Mouse (Mus musculus): ENCODE results near the gene Bcl2l11. TPM values are rescaled to one million over a fixed set of nuclear protein-coding genes. Genes with fewer than 3 reads are reported as not detected.

Gene Bcl2l11
- total and polyA plus RNA-seq, 2 experiments from 2014 or later: 6.7 to 11.2 TPM

GRCm38 (mm10) chr2:128172266-128172665 lies 46.4 kb downstream of the Bcl2l11 start:
- DNase-seq: no peak
- no peak for ATAC-seq
- Histone ChIP-seq H3K9ac (no peak overlapping the region), H3K27ac (ENCODE audit: low read depth, low read length) (no peak overlapping the region), H3K4me3 (ENCODE audit: low read depth, low read length) (no peak overlapping the region), H3K27me3 (ENCODE audit: insufficient read depth, low read length) (no peaks in the 10 kb centered on the region), H3K4me1 (ENCODE audit: insufficient read depth) (no peaks in the 10 kb centered on the region), H3K9me3 (ENCODE audit: low read length) (no peaks in the 10 kb centered on the region), H3K36me3 (ENCODE audit: insufficient read depth) (no peaks in the 10 kb centered on the region), H3K4me2 (ENCODE audit: low read depth) (no peak overlapping the region)
- 84% methylated on average over 5 of the region's 5 CpGs for WGBS
- TF ChIP-seq CTCF (IDR thresholded peaks at IDR 0.05; ENCODE audit: low read depth): no peak

GRCm38 (mm10) chr2:128174176-128174575 lies 48.3 kb downstream of the Bcl2l11 start:
- 77% methylated on average over 5 of the region's 5 CpGs for WGBS
- no peak for DNase-seq
- Histone ChIP-seq H3K4me1 (ENCODE audit: insufficient read depth) (no peaks in the 10 kb centered on the region), H3K9ac (no peak overlapping the region), H3K27ac (ENCODE audit: low read depth, low read length) (no peak overlapping the region), H3K27me3 (ENCODE audit: insufficient read depth, low read length) (no peaks in the 10 kb centered on the region), H3K9me3 (ENCODE audit: low read length) (no peaks in the 10 kb centered on the region), H3K36me3 (ENCODE audit: insufficient read depth) (no peaks in the 10 kb centered on the region), H3K4me2 (ENCODE audit: low read depth) (no peak overlapping the region), H3K4me3 (ENCODE audit: low read depth, low read length) (no peak overlapping the region)
- no peak for ATAC-seq
- TF ChIP-seq CTCF (IDR thresholded peaks at IDR 0.05; ENCODE audit: low read depth): no peak

DNA sequence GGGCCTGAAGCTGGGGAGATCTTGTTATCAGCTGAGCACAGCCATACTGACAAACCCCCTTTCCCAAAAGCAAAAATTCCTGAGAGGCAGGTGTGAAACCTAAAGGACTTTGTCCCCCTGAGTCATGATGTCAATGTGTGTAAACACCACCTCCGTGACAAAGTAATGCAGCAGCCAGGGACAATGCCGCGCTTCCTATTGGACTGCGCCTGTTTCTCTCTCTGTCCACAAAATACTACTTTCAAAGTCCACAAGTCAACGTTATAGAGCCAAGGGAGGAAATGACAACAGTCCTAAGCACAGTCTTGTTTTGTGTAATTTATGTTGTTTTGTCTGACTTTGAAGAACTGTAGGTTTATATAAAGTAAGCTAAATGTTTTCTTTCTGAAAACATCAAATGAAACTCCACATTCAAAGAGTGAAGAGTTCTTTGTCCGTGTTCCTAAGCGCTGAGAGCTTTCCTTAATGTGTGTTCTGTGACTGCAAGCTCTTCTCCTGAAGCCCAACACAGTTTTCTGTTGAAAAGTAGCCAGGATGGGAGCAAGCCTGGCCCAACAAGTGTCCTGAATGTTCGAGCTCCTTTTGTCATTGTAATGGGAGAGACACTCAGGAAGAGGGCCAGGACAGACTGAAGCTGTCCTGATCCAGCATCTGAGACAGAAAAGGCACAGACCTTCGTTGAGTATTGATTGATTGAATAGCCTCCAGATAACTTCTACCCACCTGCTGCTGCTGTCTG lies 48.9 kb downstream of the Bcl2l11 start:
- no peak overlapping the region for H3K4me2 ChIP-seq (ENCODE audit: low read depth)
- ATAC-seq: no peak
- WGBS: 64% methylated on average over 9 of the region's 9 CpGs

GRCm38 (mm10) chr2:128175625-128176024 lies 49.8 kb downstream of the Bcl2l11 start:
- Histone ChIP-seq H3K4me3 (ENCODE audit: low read depth, low read length) (no peak overlapping the region), H3K4me2 (ENCODE audit: low read depth) (no peak overlapping the region), H3K4me1 (ENCODE audit: insufficient read depth) (no peaks in the 10 kb centered on the region), H3K36me3 (ENCODE audit: insufficient read depth) (no peaks in the 10 kb centered on the region), H3K9me3 (ENCODE audit: low read length) (no peaks in the 10 kb centered on the region), H3K27ac (ENCODE audit: low read depth, low read length) (no peak overlapping the region), H3K27me3 (ENCODE audit: insufficient read depth, low read length) (no peaks in the 10 kb centered on the region), H3K9ac (no peak overlapping the region)
- DNase-seq: no peak
- WGBS: 95% methylated on average over 6 of the region's 6 CpGs
- TF ChIP-seq CTCF (IDR thresholded peaks at IDR 0.05; ENCODE audit: low read depth): no peak
- ATAC-seq: no peak

More for the DNA sequence above, 48.9 kb downstream of the Bcl2l11 start:
- H3K36me3 ChIP-seq (ENCODE audit: insufficient read depth): no peaks in the 10 kb centered on the region
- no peaks in the 10 kb centered on the region for H3K4me1 ChIP-seq (ENCODE audit: insufficient read depth)
- no peak overlapping the region for H3K9ac ChIP-seq
- no peak for DNase-seq
- no peaks in the 10 kb centered on the region for H3K9me3 ChIP-seq (ENCODE audit: low read length)
- H3K4me3 ChIP-seq (ENCODE audit: low read depth, low read length): no peak overlapping the region
- H3K27ac ChIP-seq (ENCODE audit: low read depth, low read length): no peak overlapping the region
- H3K27me3 ChIP-seq (ENCODE audit: insufficient read depth, low read length): no peaks in the 10 kb centered on the region
- no peak for TF ChIP-seq CTCF (IDR thresholded peaks at IDR 0.05; ENCODE audit: low read depth)

DNA sequence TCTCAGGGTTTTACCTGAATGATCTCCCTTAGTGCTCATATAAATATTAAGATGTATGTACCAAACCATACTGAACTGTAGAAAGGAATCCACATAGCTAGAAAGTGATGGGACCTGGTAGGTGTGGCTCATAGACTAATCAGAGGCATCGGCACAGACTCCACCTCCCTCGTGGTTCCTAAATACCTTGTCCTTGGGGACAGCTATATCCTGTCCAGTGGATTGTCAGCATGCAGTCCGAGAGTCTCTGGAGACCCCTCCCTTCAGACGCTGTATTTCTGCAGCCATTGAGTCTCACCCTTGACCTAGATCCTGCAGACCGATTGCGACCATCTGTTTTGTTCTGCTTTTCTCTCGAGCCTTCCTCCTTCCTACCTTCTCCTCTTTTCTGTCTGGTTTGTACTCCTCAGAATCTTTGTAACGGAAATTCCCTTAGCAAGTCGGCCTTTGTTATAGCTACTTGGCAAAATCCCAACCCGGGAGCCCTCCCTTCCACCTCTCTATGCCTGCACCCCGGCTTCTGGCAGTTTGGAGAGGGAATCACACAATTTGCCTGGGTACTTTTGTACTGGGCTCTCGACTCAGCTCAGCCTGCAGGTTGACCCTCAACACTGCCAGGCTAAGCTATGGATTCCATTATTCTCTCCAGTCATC lies 50.7 kb downstream of the Bcl2l11 start:
- Histone ChIP-seq H3K27me3 (ENCODE audit: insufficient read depth, low read length) (no peaks in the 10 kb centered on the region), H3K9ac (no peak overlapping the region), H3K9me3 (ENCODE audit: low read length) (no peaks in the 10 kb centered on the region), H3K4me3 (ENCODE audit: low read depth, low read length) (no peak overlapping the region), H3K27ac (ENCODE audit: low read depth, low read length) (no peak overlapping the region), H3K4me1 (ENCODE audit: insufficient read depth) (no peaks in the 10 kb centered on the region), H3K36me3 (ENCODE audit: insufficient read depth) (no peaks in the 10 kb centered on the region), H3K4me2 (ENCODE audit: low read depth) (no peak overlapping the region)
- 30% methylated on average over 12 of the region's 12 CpGs for WGBS
- no peak for TF ChIP-seq CTCF (IDR thresholded peaks at IDR 0.05; ENCODE audit: low read depth)
- DNase-seq: peak; percentile 55
- ATAC-seq: peak; percentile 67; the same call in 1 of the 2 replicates

DNA sequence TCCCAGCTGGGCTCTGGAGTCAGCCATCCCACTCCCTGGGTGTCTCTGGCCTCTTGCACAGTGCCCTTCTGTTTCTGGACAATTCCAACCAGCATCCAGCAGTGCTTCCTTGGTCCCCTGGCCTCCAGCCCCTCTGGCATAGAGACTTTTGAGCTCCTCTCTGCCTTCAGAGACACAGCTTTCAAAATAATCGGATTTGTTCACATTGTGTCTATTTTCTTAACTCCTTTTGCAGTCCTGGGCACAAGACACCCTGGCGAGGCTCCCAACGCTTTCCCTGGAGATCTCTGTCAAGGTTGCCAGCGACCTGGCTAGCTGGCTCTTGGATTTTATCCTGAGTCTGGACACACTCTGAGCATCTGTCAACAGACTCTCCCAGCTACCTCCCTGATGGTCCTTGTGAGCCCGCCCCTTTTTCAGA lies 51.4 kb downstream of the Bcl2l11 start:
- H3K9me3 ChIP-seq (ENCODE audit: low read length): no peaks in the 10 kb centered on the region

DNA sequence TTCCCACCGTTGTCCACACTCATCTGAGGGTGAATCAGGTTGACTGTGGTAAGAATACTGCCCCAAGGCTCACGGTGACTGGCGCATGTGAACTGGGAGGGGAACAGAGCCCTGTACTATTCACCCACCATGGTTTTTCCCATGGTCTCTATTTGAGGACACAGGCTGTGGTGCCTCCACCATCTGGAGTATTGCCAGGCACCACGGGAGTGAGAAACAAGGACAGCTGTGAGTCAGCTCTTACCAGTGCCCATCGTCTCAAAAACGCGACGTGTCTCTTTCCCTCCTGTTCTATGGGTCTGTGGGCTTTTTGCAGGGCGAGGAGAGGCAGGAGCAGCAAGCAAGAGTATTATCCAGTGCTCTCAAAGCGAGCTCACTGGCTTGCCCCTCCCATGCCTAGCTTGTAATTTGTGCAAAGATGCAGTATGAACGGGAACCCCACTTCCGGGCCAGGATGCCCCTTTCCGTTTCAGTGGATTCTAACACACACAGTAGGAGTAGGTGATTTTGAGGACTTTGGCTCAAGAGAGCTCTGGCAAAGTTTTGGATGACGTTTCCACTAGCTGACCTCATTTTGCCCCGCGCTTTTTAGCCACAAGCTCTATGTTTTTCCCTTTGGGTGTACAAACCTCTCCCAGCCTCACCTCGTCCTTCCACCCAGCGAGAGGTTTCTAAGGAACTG lies 53.4 kb downstream of the Bcl2l11 start:
- no peaks in the 10 kb centered on the region for H3K9me3 ChIP-seq (ENCODE audit: low read length)
- DNase-seq (no peak), ATAC-seq (no peak)
- no peak overlapping the region for H3K4me2 ChIP-seq (ENCODE audit: low read depth)
- no peaks in the 10 kb centered on the region for H3K27me3 ChIP-seq (ENCODE audit: insufficient read depth, low read length)
- H3K4me3 ChIP-seq (ENCODE audit: low read depth, low read length): no peak overlapping the region
- H3K9ac ChIP-seq: no peak overlapping the region
- no peaks in the 10 kb centered on the region for H3K4me1 ChIP-seq (ENCODE audit: insufficient read depth)
- no peak overlapping the region for H3K27ac ChIP-seq (ENCODE audit: low read depth, low read length)
- no peaks in the 10 kb centered on the region for H3K36me3 ChIP-seq (ENCODE audit: insufficient read depth)
- 56% methylated on average over 18 of the region's 18 CpGs for WGBS
- no peak for TF ChIP-seq CTCF (IDR thresholded peaks at IDR 0.05; ENCODE audit: low read depth)

More for the DNA sequence above, 51.4 kb downstream of the Bcl2l11 start:
- H3K27me3 ChIP-seq (ENCODE audit: insufficient read depth, low read length): no peaks in the 10 kb centered on the region
- no peak overlapping the region for H3K4me3 ChIP-seq (ENCODE audit: low read depth, low read length)
- H3K9ac ChIP-seq: no peak overlapping the region
- no peak overlapping the region for H3K27ac ChIP-seq (ENCODE audit: low read depth, low read length)
- H3K4me1 ChIP-seq (ENCODE audit: insufficient read depth): no peaks in the 10 kb centered on the region
- H3K4me2 ChIP-seq (ENCODE audit: low read depth): no peak overlapping the region
- no peak for TF ChIP-seq CTCF (IDR thresholded peaks at IDR 0.05; ENCODE audit: low read depth)
- no peaks in the 10 kb centered on the region for H3K36me3 ChIP-seq (ENCODE audit: insufficient read depth)
- ATAC-seq: no peak; the same call in 1 of the 2 replicates
- 41% methylated on average over 5 of the region's 5 CpGs for WGBS
- no peak for DNase-seq

Measured in forebrain, postnatal 0 days (tissue).